Mouse (Mus musculus): ENCODE results near the gene Mb21d2. TPM values are rescaled to one million over a fixed set of nuclear protein-coding genes. Genes with fewer than 3 reads are reported as not detected.

Gene Mb21d2
- polyA plus RNA-seq (2016; fragmentation: Nextera tagmentation; extraction: Ambion mirVana), result 7.9 and 8.7 TPM in 2 replicates

- WGBS, result under 1% methylated on average over 65 of the region's 73 CpGs
- no peaks in the 10 kb centered on the region for H3K36me3 ChIP-seq
- peaks cover 33% of the 10 kb centered on the region for H3K4me1 ChIP-seq
- peak; percentile 54 for ATAC-seq (ENCODE audit: low FRiP score, low read depth)
- peak within 1 kb of the TSS; percentile 85 for H3K9ac ChIP-seq (replicated peaks)
- no peaks in the 10 kb centered on the region for H3K9me3 ChIP-seq
- peak within 1 kb of the TSS; percentile 83 for H3K4me3 ChIP-seq
- H3K27me3 ChIP-seq, result peaks cover 25% of the 10 kb centered on the region
- H3K27ac ChIP-seq (replicated peaks), result peak within 1 kb of the TSS; percentile 92
- H3K4me2 ChIP-seq (replicated peaks), result peak within 1 kb of the TSS; percentile 62
Observed at GRCm38 (mm10) chr16:28928815-28929685, at the start of gene Mb21d2. Gene Mb21d2, minus strand, starts transcription at chr16:28929673.

- no peaks in the 10 kb centered on the region for H3K4me1 ChIP-seq
- H3K36me3 ChIP-seq, result no peaks in the 10 kb centered on the region
- no peaks in the 10 kb centered on the region for H3K9me3 ChIP-seq
- no peaks in the 10 kb centered on the region for H3K27me3 ChIP-seq
- H3K27ac ChIP-seq (replicated peaks), result no peak overlapping the region
- 65% methylated on average over 2 of the region's 2 CpGs for WGBS
- H3K4me2 ChIP-seq (replicated peaks), result no peak overlapping the region
- no peak overlapping the region for H3K4me3 ChIP-seq
- no peak for ATAC-seq (ENCODE audit: low FRiP score, low read depth)
- no peak overlapping the region for H3K9ac ChIP-seq (replicated peaks)
Observed at GRCm38 (mm10) chr16:28966236-28966635, 36.8 kb upstream of the Mb21d2 start.

GRCm38 (mm10) chr16:28964048-28964447 lies 34.6 kb upstream of the Mb21d2 start:
- Histone ChIP-seq H3K4me3 (no peak overlapping the region), H3K27ac (replicated peaks) (no peak overlapping the region), H3K27me3 (no peaks in the 10 kb centered on the region), H3K4me1 (no peaks in the 10 kb centered on the region), H3K9me3 (no peaks in the 10 kb centered on the region), H3K9ac (replicated peaks) (no peak overlapping the region), H3K4me2 (replicated peaks) (no peak overlapping the region), H3K36me3 (no peaks in the 10 kb centered on the region)
- 83% methylated on average over 4 of the region's 4 CpGs for WGBS
- ATAC-seq (ENCODE audit: low FRiP score, low read depth), result no peak

- Histone ChIP-seq H3K9me3 (no peaks in the 10 kb centered on the region), H3K27me3 (no peaks in the 10 kb centered on the region), H3K4me2 (replicated peaks) (no peak overlapping the region), H3K27ac (replicated peaks) (no peak overlapping the region), H3K9ac (replicated peaks) (no peak overlapping the region), H3K4me1 (no peaks in the 10 kb centered on the region), H3K4me3 (no peak overlapping the region), H3K36me3 (no peaks in the 10 kb centered on the region)
- no peak for ATAC-seq (ENCODE audit: low FRiP score, low read depth)
Observed at GRCm38 (mm10) chr16:28962987-28963386, 33.5 kb upstream of the Mb21d2 start.

GRCm38 (mm10) chr16:28949810-28950209 lies 20.3 kb upstream of the Mb21d2 start:
- H3K9ac ChIP-seq (replicated peaks), result no peak overlapping the region
- no peaks in the 10 kb centered on the region for H3K9me3 ChIP-seq
- H3K4me1 ChIP-seq, result no peaks in the 10 kb centered on the region
- no peak overlapping the region for H3K27ac ChIP-seq (replicated peaks)
- no peak for ATAC-seq (ENCODE audit: low FRiP score, low read depth)
- 80% methylated on average over 5 of the region's 5 CpGs for WGBS
- no peaks in the 10 kb centered on the region for H3K27me3 ChIP-seq
- H3K4me3 ChIP-seq, result no peak overlapping the region
- H3K36me3 ChIP-seq, result no peaks in the 10 kb centered on the region
- H3K4me2 ChIP-seq (replicated peaks), result no peak overlapping the region

- Histone ChIP-seq H3K4me3 (no peak overlapping the region), H3K4me1 (no peaks in the 10 kb centered on the region), H3K9ac (replicated peaks) (no peak overlapping the region), H3K4me2 (replicated peaks) (no peak overlapping the region), H3K36me3 (no peaks in the 10 kb centered on the region), H3K9me3 (no peaks in the 10 kb centered on the region), H3K27me3 (no peaks in the 10 kb centered on the region), H3K27ac (replicated peaks) (no peak overlapping the region)
- ATAC-seq (ENCODE audit: low FRiP score, low read depth), result no peak
- whole genome bisulfite sequencing, result 64% methylated on average over 2 of the region's 2 CpGs
Observed at GRCm38 (mm10) chr16:28943254-28943653, 13.8 kb upstream of the Mb21d2 start.

- Histone ChIP-seq H3K4me1 (no peaks in the 10 kb centered on the region), H3K4me2 (replicated peaks) (no peak overlapping the region), H3K36me3 (no peaks in the 10 kb centered on the region), H3K9me3 (no peaks in the 10 kb centered on the region), H3K27me3 (peaks cover 3% of the 10 kb centered on the region), H3K4me3 (no peak overlapping the region), H3K9ac (replicated peaks) (no peak overlapping the region), H3K27ac (replicated peaks) (no peak overlapping the region)
- WGBS, result 71% methylated on average over 7 of the region's 7 CpGs
- no peak for ATAC-seq (ENCODE audit: low FRiP score, low read depth)
Observed at GRCm38 (mm10) chr16:28936181-28936792, 6.8 kb upstream of the Mb21d2 start.

GRCm38 (mm10) chr16:28935701-28936100 lies 6.2 kb upstream of the Mb21d2 start:
- no peak overlapping the region for H3K4me3 ChIP-seq
- no peaks in the 10 kb centered on the region for H3K9me3 ChIP-seq
- no peaks in the 10 kb centered on the region for H3K4me1 ChIP-seq
- no peaks in the 10 kb centered on the region for H3K36me3 ChIP-seq
- H3K4me2 ChIP-seq (replicated peaks), result no peak overlapping the region
- H3K9ac ChIP-seq (replicated peaks), result no peak overlapping the region
- ATAC-seq (ENCODE audit: low FRiP score, low read depth), result no peak
- 73% methylated on average over 3 of the region's 3 CpGs for WGBS
- H3K27me3 ChIP-seq, result peaks cover 9% of the 10 kb centered on the region
- H3K27ac ChIP-seq (replicated peaks), result no peak overlapping the region

GRCm38 (mm10) chr16:28931213-28931612 lies 1.7 kb upstream of the Mb21d2 start:
- 53% methylated on average over 2 of the region's 2 CpGs for WGBS

GRCm38 (mm10) chr16:28930426-28930825 lies 953 bp upstream of the Mb21d2 start:
- Histone ChIP-seq H3K36me3 (no peaks in the 10 kb centered on the region), H3K4me3 (peak overlapping the region; percentile 83), H3K4me2 (replicated peaks) (peak overlapping the region; percentile 62), H3K4me1 (peaks cover 22% of the 10 kb centered on the region), H3K9ac (replicated peaks) (peak overlapping the region; percentile 85; the same call in 1 of the 2 replicates), H3K27ac (replicated peaks) (0 out of 2 replicates have a peak overlapping the region, but pooled peaks have one; percentile 92), H3K27me3 (peaks cover 22% of the 10 kb centered on the region), H3K9me3 (no peaks in the 10 kb centered on the region)
- no peak for ATAC-seq (ENCODE audit: low FRiP score, low read depth)
- 3% methylated on average over 5 of the region's 5 CpGs for WGBS

More at GRCm38 (mm10) chr16:28931213-28931612, 1.7 kb upstream of the Mb21d2 start:
- ATAC-seq (ENCODE audit: low FRiP score, low read depth), result no peak
- H3K27ac ChIP-seq (replicated peaks), result no peak overlapping the region
- H3K9me3 ChIP-seq, result no peaks in the 10 kb centered on the region
- no peaks in the 10 kb centered on the region for H3K36me3 ChIP-seq
- peaks cover 22% of the 10 kb centered on the region for H3K4me1 ChIP-seq
- H3K4me2 ChIP-seq (replicated peaks), result no peak overlapping the region
- H3K9ac ChIP-seq (replicated peaks), result no peak overlapping the region
- H3K27me3 ChIP-seq, result peaks cover 17% of the 10 kb centered on the region
- no peak overlapping the region for H3K4me3 ChIP-seq

GRCm38 (mm10) chr16:28929686-28930291 lies 316 bp upstream of the Mb21d2 start:
- Histone ChIP-seq H3K36me3 (no peaks in the 10 kb centered on the region), H3K9ac (replicated peaks) (peak overlapping the region; percentile 85), H3K9me3 (no peaks in the 10 kb centered on the region), H3K4me2 (replicated peaks) (peak overlapping the region; percentile 62), H3K4me3 (peak overlapping the region; percentile 83), H3K4me1 (peaks cover 26% of the 10 kb centered on the region), H3K27ac (replicated peaks) (peak overlapping the region; percentile 92), H3K27me3 (peaks cover 25% of the 10 kb centered on the region)
- ATAC-seq (ENCODE audit: low FRiP score, low read depth), result peak; percentile 74
- WGBS, result under 1% methylated on average over 48 of the region's 66 CpGs

- peak overlapping the region; percentile 92 for H3K27ac ChIP-seq (replicated peaks)
- peak overlapping the region; percentile 62 for H3K4me2 ChIP-seq (replicated peaks)
- no peaks in the 10 kb centered on the region for H3K36me3 ChIP-seq
- peaks cover 25% of the 10 kb centered on the region for H3K27me3 ChIP-seq
- H3K4me1 ChIP-seq, result peaks cover 35% of the 10 kb centered on the region
- H3K4me3 ChIP-seq, result peak overlapping the region; percentile 83
- H3K9ac ChIP-seq (replicated peaks), result peak overlapping the region; percentile 85
- no peaks in the 10 kb centered on the region for H3K9me3 ChIP-seq
- peak; percentile 38; the same call in 1 of the 2 replicates for ATAC-seq (ENCODE audit: low FRiP score, low read depth)
- WGBS, result under 1% methylated on average over 10 of the region's 10 CpGs
Observed at GRCm38 (mm10) chr16:28928466-28928814, 1.0 kb downstream of the Mb21d2 start.
